In the genomic region with DNA sequence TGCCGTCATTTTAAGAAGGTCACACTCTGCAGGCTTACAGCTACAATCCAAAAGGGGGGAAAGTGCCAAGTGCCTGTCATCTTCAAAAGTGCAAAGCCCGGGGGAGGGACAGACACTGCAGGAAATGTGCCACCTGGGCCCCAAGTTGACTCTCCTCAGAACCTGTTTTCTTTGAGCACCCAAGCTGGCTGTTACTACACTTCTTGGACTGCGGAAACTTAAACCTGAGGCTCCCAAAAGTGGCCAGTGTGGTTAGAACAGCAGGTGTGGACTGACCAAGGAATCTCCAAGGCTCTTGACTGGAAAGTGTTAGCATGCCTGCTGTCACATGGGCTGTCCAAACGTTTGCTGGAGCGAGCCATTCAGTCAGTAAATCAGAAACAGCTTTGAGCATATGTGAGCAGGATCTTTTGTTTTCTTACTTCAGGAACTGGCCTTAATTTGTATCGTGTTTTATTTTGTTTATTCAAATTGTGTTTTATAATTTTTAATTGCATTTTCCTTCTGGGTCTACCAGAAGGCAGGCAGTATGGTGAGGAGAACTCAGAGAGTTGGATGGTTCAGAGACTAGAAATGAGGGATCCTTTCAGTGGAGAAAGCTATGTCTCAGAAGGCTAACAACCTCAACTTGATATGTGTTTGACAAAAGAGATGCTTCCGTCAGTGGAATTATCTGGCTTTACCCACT, we compare ENCODE assay signal across 9 mouse cellular contexts.
A peak's percentile ranks its signal among the peaks of the same experiment; 100 is the strongest.
DNase-seq lines count a peak whose midpoint lies in the region; ATAC-seq and TF ChIP-seq lines count a peak whose summit lies in the region.
"Had no signal": no experiment of that assay in that cellular context is flagged by ENCODE, and none has a peak within 500 bp of the region (broad histone marks: within the 10 kb centered on the region; RNA-seq: fewer than 3 reads in every experiment).

No protein-coding gene starts in this region.

- no peak for TF ChIP-seq POLR2A in thymus, adult 2 months (IDR thresholded peaks at IDR 0.05; ENCODE audit: control insufficient read depth, extremely low read depth, insufficient read depth, low read length, poor library complexity)

- 0 out of 2 replicates have a peak, but pooled peaks have one; percentile 29 for ATAC-seq in embryonic facial prominence, embryonic 15.5 days (ENCODE audit: insufficient number of reproducible peaks, low FRiP score, low TSS enrichment, low read depth)
- 0 out of 2 replicates have a peak, but pooled peaks have one; percentile 19 for ATAC-seq in heart, postnatal 0 days (ENCODE audit: insufficient read depth, low read depth)
- ATAC-seq in hindbrain, embryonic 16.5 days, result no peak

- H3K36me3 ChIP-seq in heart, embryonic 10.5 days, result no peaks in the 10 kb centered on the region
- H3K36me3 ChIP-seq in embryonic facial prominence, embryonic 15.5 days, result no peaks in the 10 kb centered on the region
- H3K36me3 ChIP-seq in heart, postnatal 0 days (replicated peaks; ENCODE audit: control insufficient read depth, insufficient read depth, low read length), result no peaks in the 10 kb centered on the region
- H3K36me3 ChIP-seq in thymus, adult 2 months (ENCODE audit: control insufficient read depth, insufficient read depth, low read length), result no peaks in the 10 kb centered on the region
- no peaks in the 10 kb centered on the region for H3K36me3 ChIP-seq in hindbrain, embryonic 16.5 days (ENCODE audit: control insufficient read depth, insufficient read depth, low read length)

- 54% methylated on average over 7 of the region's 7 CpGs for WGBS in heart, embryonic 10.5 days
- WGBS in embryonic facial prominence, embryonic 15.5 days, result 30% methylated on average over 7 of the region's 7 CpGs
- WGBS in heart, postnatal 0 days, result 41% methylated on average over 7 of the region's 7 CpGs
- 53% methylated on average over 7 of the region's 7 CpGs for WGBS in thymus, adult 2 months
- WGBS in hindbrain, embryonic 16.5 days, result 76% methylated on average over 7 of the region's 7 CpGs

- no peak for TF ChIP-seq CTCF in heart, postnatal 0 days (IDR thresholded peaks at IDR 0.05; ENCODE audit: low read depth)
- TF ChIP-seq CTCF in thymus, adult 2 months (IDR thresholded peaks at IDR 0.05; ENCODE audit: borderline replicate concordance, control insufficient read depth, extremely low read depth, insufficient read depth, low read length, poor library complexity), result no peak

- H3K27ac ChIP-seq in heart, embryonic 10.5 days, result no peak overlapping the region; the same call in 1 of the 2 replicates
- peak overlapping the region; percentile 18; the same call in 1 of the 2 replicates for H3K27ac ChIP-seq in embryonic facial prominence, embryonic 15.5 days (replicated peaks)
- peak overlapping the region; percentile 82 for H3K27ac ChIP-seq in heart, postnatal 0 days (ENCODE audit: low read depth)
- H3K27ac ChIP-seq in thymus, adult 2 months (ENCODE audit: control insufficient read depth, insufficient read depth, low read length), result peak overlapping the region; percentile 77; the same call in 1 of the 2 replicates
- H3K27ac ChIP-seq in hindbrain, embryonic 16.5 days (ENCODE audit: low read depth, low read length), result no peak overlapping the region

- H3K27me3 ChIP-seq in heart, embryonic 10.5 days (ENCODE audit: insufficient read depth, poor library complexity, severe bottlenecking), result no peaks in the 10 kb centered on the region
- no peaks in the 10 kb centered on the region for H3K27me3 ChIP-seq in embryonic facial prominence, embryonic 15.5 days
- no peaks in the 10 kb centered on the region for H3K27me3 ChIP-seq in heart, postnatal 0 days (ENCODE audit: control insufficient read depth, insufficient read depth, low read length)
- no peaks in the 10 kb centered on the region for H3K27me3 ChIP-seq in thymus, adult 2 months (ENCODE audit: control insufficient read depth, insufficient read depth, low read length)
- H3K27me3 ChIP-seq in hindbrain, embryonic 16.5 days (replicated peaks; ENCODE audit: control insufficient read depth, insufficient read depth, low read length), result no peaks in the 10 kb centered on the region

- H3K9me3 ChIP-seq in heart, embryonic 10.5 days, result no peaks in the 10 kb centered on the region
- no peaks in the 10 kb centered on the region for H3K9me3 ChIP-seq in embryonic facial prominence, embryonic 15.5 days (replicated peaks)
- H3K9me3 ChIP-seq in heart, postnatal 0 days (replicated peaks; ENCODE audit: control insufficient read depth, low read length), result no peaks in the 10 kb centered on the region
- no peaks in the 10 kb centered on the region for H3K9me3 ChIP-seq in hindbrain, embryonic 16.5 days (ENCODE audit: control insufficient read depth, low read length)

- no peak for TF ChIP-seq EP300 in heart, postnatal 0 days (IDR thresholded peaks at IDR 0.05; ENCODE audit: low read depth)

- no peak overlapping the region for H3K4me2 ChIP-seq in embryonic facial prominence, embryonic 15.5 days (replicated peaks)
- no peak overlapping the region for H3K4me2 ChIP-seq in heart, postnatal 0 days (ENCODE audit: low read depth, low read length)
- H3K4me2 ChIP-seq in hindbrain, embryonic 16.5 days (ENCODE audit: low read length), result no peak overlapping the region

- no peak overlapping the region for H3K4me3 ChIP-seq in heart, embryonic 10.5 days
- no peak overlapping the region for H3K4me3 ChIP-seq in embryonic facial prominence, embryonic 15.5 days (replicated peaks)
- no peak overlapping the region for H3K4me3 ChIP-seq in heart, postnatal 0 days (ENCODE audit: low read depth, low read length)
- H3K4me3 ChIP-seq in thymus, adult 2 months (ENCODE audit: control insufficient read depth, insufficient read depth, low read length), result no peak overlapping the region
- H3K4me3 ChIP-seq in hindbrain, embryonic 16.5 days (ENCODE audit: low read length), result no peak overlapping the region

- peak; percentile 60 to 65 for DNase-seq in heart, adult 18-20 months
- DNase-seq in heart, embryonic 10.5 days (ENCODE audit: low spot score), result no peak
- peak; percentile 41 for DNase-seq in heart, postnatal 0 days (ENCODE audit: low spot score)
- peak; percentile 40 for DNase-seq in thymus, adult 2 months
- no peak for DNase-seq in spleen, postnatal 4 days (ENCODE audit: low spot score in 2 of 2)
- DNase-seq in cerebellum, postnatal 36 days, result no peak
- DNase-seq: right cerebral cortex, adult 18-20 months had no signal

- H3K9ac ChIP-seq in embryonic facial prominence, embryonic 15.5 days, result no peak overlapping the region
- no peak overlapping the region for H3K9ac ChIP-seq in heart, postnatal 0 days (replicated peaks; ENCODE audit: low read depth, low read length)
- no peak overlapping the region for H3K9ac ChIP-seq in hindbrain, embryonic 16.5 days (ENCODE audit: low read depth, low read length)

- H3K4me1 ChIP-seq in heart, embryonic 10.5 days, result peaks cover 18% of the 10 kb centered on the region
- H3K4me1 ChIP-seq in embryonic facial prominence, embryonic 15.5 days, result peaks cover 14% of the 10 kb centered on the region; the same call in 1 of the 2 replicates
- H3K4me1 ChIP-seq in heart, postnatal 0 days (ENCODE audit: control insufficient read depth, insufficient read depth), result peaks cover 33% of the 10 kb centered on the region
- peaks cover 11% of the 10 kb centered on the region for H3K4me1 ChIP-seq in thymus, adult 2 months (replicated peaks; ENCODE audit: control insufficient read depth, insufficient read depth, low read length)
- no peaks in the 10 kb centered on the region for H3K4me1 ChIP-seq in hindbrain, embryonic 16.5 days (ENCODE audit: control insufficient read depth, insufficient read depth, low read depth, low read length)

Comparison
In these comparisons a context has a peak if more than half of its experiments do, and no peak if none do; other contexts are left out.
1. DNase-seq: peak in heart, adult 18-20 months (2 of 2), heart, postnatal 0 days (single experiment) and thymus, adult 2 months (single experiment); none in heart, embryonic 10.5 days (single experiment), spleen, postnatal 4 days (0 of 2) and cerebellum, postnatal 36 days (0 of 2).
2. H3K27ac ChIP-seq: peak in embryonic facial prominence, embryonic 15.5 days (single experiment), heart, postnatal 0 days (single experiment) and thymus, adult 2 months (single experiment); none in heart, embryonic 10.5 days (single experiment) and hindbrain, embryonic 16.5 days (single experiment).